Mouse (Mus musculus): ENCODE results near the gene Vdac2. TPM values are rescaled to one million over a fixed set of nuclear protein-coding genes. Genes with fewer than 3 reads are reported as not detected.

The Vdac2 gene
- polyA plus RNA-seq, 1 experiment from 2014 or later: 273 TPM

GRCm38 (mm10) chr14:21891581-21892340 is 66.7 kb downstream of the Vdac2 start:
- no peaks in the 10 kb centered on the region for H3K27me3 ChIP-seq (ENCODE audit: poor library complexity, severe bottlenecking)
- no peaks in the 10 kb centered on the region for H3K9me3 ChIP-seq
- H3K4me3 ChIP-seq: no peak overlapping the region
- H3K36me3 ChIP-seq (replicated peaks): no peaks in the 10 kb centered on the region
- H3K27ac ChIP-seq: peak overlapping the region; percentile 36; the same call in 1 of the 2 replicates
- DNase-seq (ENCODE audit: extremely low spot score, low spot score): no peak
- WGBS: 53% methylated on average over 15 of the region's 15 CpGs
- H3K4me1 ChIP-seq: peaks cover 12% of the 10 kb centered on the region

- WGBS: 87% methylated on average over 6 of the region's 6 CpGs
- H3K27ac ChIP-seq: no peak overlapping the region
- no peak for DNase-seq (ENCODE audit: extremely low spot score, low spot score)
- H3K9me3 ChIP-seq: no peaks in the 10 kb centered on the region
- H3K27me3 ChIP-seq (ENCODE audit: poor library complexity, severe bottlenecking): no peaks in the 10 kb centered on the region
- no peaks in the 10 kb centered on the region for H3K36me3 ChIP-seq (replicated peaks)
- peaks cover 12% of the 10 kb centered on the region for H3K4me1 ChIP-seq
- H3K4me3 ChIP-seq: no peak overlapping the region
Measured at GRCm38 (mm10) chr14:21892341-21892659, 67.3 kb downstream of the Vdac2 start.

Other genes with a start within 250 kb of the Vdac2 start
- gene Dupd1, start 110.7 kb upstream of the Vdac2 start, polyA plus RNA-seq (2016; fragmentation: Nextera tagmentation; extraction: Ambion mirVana): not detected in 2 replicates
- gene Samd8, start 74.7 kb upstream of the Vdac2 start, polyA plus RNA-seq (2016; fragmentation: Nextera tagmentation; extraction: Ambion mirVana): 9.4 and 11.4 TPM in 2 replicates
- gene Dusp13, start 74.1 kb upstream of the Vdac2 start, polyA plus RNA-seq (2016; fragmentation: Nextera tagmentation; extraction: Ambion mirVana): not detected in 2 replicates
- 16.6 and 17.7 TPM in 2 replicates for gene Comtd1, start 23.7 kb downstream of the Vdac2 start, polyA plus RNA-seq (2016; fragmentation: Nextera tagmentation; extraction: Ambion mirVana)
- 7.6 and 8.6 TPM in 2 replicates for gene Zfp503, start 164.4 kb downstream of the Vdac2 start, polyA plus RNA-seq (2016; fragmentation: Nextera tagmentation; extraction: Ambion mirVana)
- 0.20 and 0.41 TPM in 2 replicates for gene Lrmda, start 194.5 kb downstream of the Vdac2 start, polyA plus RNA-seq (2016; fragmentation: Nextera tagmentation; extraction: Ambion mirVana)

Measured in forebrain, embryonic 10.5 days (tissue).